Mouse (Mus musculus): ENCODE results near the gene Myo1e.

Gene Myo1e

GRCm38 (mm10) chr9:70281407-70281806, 74.3 kb downstream of the Myo1e start:
- no peak for DNase-seq (ENCODE audit: low read depth, low spot score)

- DNase-seq (ENCODE audit: low read depth, low spot score) = no peak
Observed at GRCm38 (mm10) chr9:70282107-70282506, 75.0 kb downstream of the Myo1e start.

- DNase-seq (ENCODE audit: low read depth, low spot score) = peak; percentile 21
Observed at GRCm38 (mm10) chr9:70283151-70283550, 76.0 kb downstream of the Myo1e start.

GRCm38 (mm10) chr9:70284584-70285140, 77.5 kb downstream of the Myo1e start:
- peak; percentile 20 for DNase-seq (ENCODE audit: low read depth, low spot score)

GRCm38 (mm10) chr9:70290785-70291184, 83.6 kb downstream of the Myo1e start:
- no peak for DNase-seq (ENCODE audit: low read depth, low spot score)

GRCm38 (mm10) chr9:70296916-70297315, 89.8 kb downstream of the Myo1e start:
- no peak for DNase-seq (ENCODE audit: low read depth, low spot score)

- no peak for DNase-seq (ENCODE audit: low read depth, low spot score)
Observed at GRCm38 (mm10) chr9:70298221-70298620, 91.1 kb downstream of the Myo1e start.

GRCm38 (mm10) chr9:70300705-70301104, 93.6 kb downstream of the Myo1e start:
- DNase-seq (ENCODE audit: low read depth, low spot score) = no peak

- no peak for DNase-seq (ENCODE audit: low read depth, low spot score)
Observed at GRCm38 (mm10) chr9:70301598-70301997, 94.4 kb downstream of the Myo1e start.

- no peak for DNase-seq (ENCODE audit: low read depth, low spot score)
Observed at GRCm38 (mm10) chr9:70304901-70305300, 97.8 kb downstream of the Myo1e start.

- peak; percentile 70 for DNase-seq (ENCODE audit: low read depth, low spot score)
Observed at GRCm38 (mm10) chr9:70310046-70310445, 102.9 kb downstream of the Myo1e start.

GRCm38 (mm10) chr9:70314019-70314418, 106.9 kb downstream of the Myo1e start:
- peak; percentile 32 for DNase-seq (ENCODE audit: low read depth, low spot score)

GRCm38 (mm10) chr9:70315130-70315529, 108.0 kb downstream of the Myo1e start:
- DNase-seq (ENCODE audit: low read depth, low spot score) = no peak

- DNase-seq (ENCODE audit: low read depth, low spot score) = no peak
Observed at GRCm38 (mm10) chr9:70318601-70319000, 111.5 kb downstream of the Myo1e start.

- DNase-seq (ENCODE audit: low read depth, low spot score) = peak; percentile 24
Observed at GRCm38 (mm10) chr9:70324336-70324735, 117.2 kb downstream of the Myo1e start.

GRCm38 (mm10) chr9:70325880-70326595, 118.9 kb downstream of the Myo1e start:
- no peak for DNase-seq (ENCODE audit: low read depth, low spot score)

- DNase-seq (ENCODE audit: low read depth, low spot score) = no peak
Observed at GRCm38 (mm10) chr9:70328193-70328841, 121.2 kb downstream of the Myo1e start.

GRCm38 (mm10) chr9:70331727-70332335, 124.7 kb downstream of the Myo1e start:
- no peak for DNase-seq (ENCODE audit: low read depth, low spot score)

GRCm38 (mm10) chr9:70338391-70338790, 131.2 kb downstream of the Myo1e start:
- DNase-seq (ENCODE audit: low read depth, low spot score) = no peak

- no peak for DNase-seq (ENCODE audit: low read depth, low spot score)
Observed at GRCm38 (mm10) chr9:70338894-70339293, 131.7 kb downstream of the Myo1e start.

GRCm38 (mm10) chr9:70349274-70349673, 142.1 kb downstream of the Myo1e start:
- DNase-seq (ENCODE audit: low read depth, low spot score) = no peak

GRCm38 (mm10) chr9:70351570-70352277, 144.6 kb downstream of the Myo1e start:
- peak; percentile 14 for DNase-seq (ENCODE audit: low read depth, low spot score)

Data from CD4-positive, CD25-positive, alpha-beta regulatory T cell, adult 2 months (primary cell).